Mouse (Mus musculus) frontal cortex, postnatal 14 days (tissue): ENCODE results near the gene Abcc1.
A peak's percentile ranks its signal among the peaks of the same experiment; 100 is the strongest.

ENCODE experiments used
- DNase-seq, 2 experiments: peaks; one replicate each; pipeline ENCODE4 v3.0.0; 2022; ENCODE audit warnings: low spot score in 2 of 2

The Abcc1 gene

GRCm38 (mm10) chr16:14361362-14362098 is at the start of gene Abcc1:
Abcc1 (plus strand) TSS chr16:14361558.
- peak; percentile 56 to 71 for DNase-seq

- DNase-seq: no peak
Measured at GRCm38 (mm10) chr16:14312914-14313313, 48.4 kb upstream of the Abcc1 start.

- DNase-seq: peak; percentile 96 to 98
Measured at GRCm38 (mm10) chr16:14316884-14317876, 44.2 kb upstream of the Abcc1 start, which contains the start of gene Fopnl. Fopnl (minus strand) TSS chr16:14317405.

- no peak for DNase-seq
Measured at GRCm38 (mm10) chr16:14319681-14320080, 41.7 kb upstream of the Abcc1 start.

- no peak for DNase-seq
Measured at GRCm38 (mm10) chr16:14320494-14320893, 40.9 kb upstream of the Abcc1 start.

- DNase-seq: no peak
Measured at GRCm38 (mm10) chr16:14328156-14328555, 33.2 kb upstream of the Abcc1 start.

- DNase-seq: no peak
Measured at GRCm38 (mm10) chr16:14344967-14345366, 16.4 kb upstream of the Abcc1 start.

- DNase-seq: no peak
Measured at GRCm38 (mm10) chr16:14351571-14351970, 9.8 kb upstream of the Abcc1 start.

GRCm38 (mm10) chr16:14352234-14352633 is 9.1 kb upstream of the Abcc1 start:
- no peak for DNase-seq

- no peak for DNase-seq
Measured at GRCm38 (mm10) chr16:14352663-14353062, 8.7 kb upstream of the Abcc1 start.

GRCm38 (mm10) chr16:14357859-14358258 is 3.5 kb upstream of the Abcc1 start:
- no peak for DNase-seq

GRCm38 (mm10) chr16:14358531-14358930 is 2.8 kb upstream of the Abcc1 start:
- DNase-seq: no peak

- DNase-seq: no peak
Measured at GRCm38 (mm10) chr16:14360931-14361330, 427 bp upstream of the Abcc1 start.

- no peak for DNase-seq
Measured at GRCm38 (mm10) chr16:14362099-14362820, 902 bp downstream of the Abcc1 start.

- DNase-seq: no peak
Measured at GRCm38 (mm10) chr16:14363496-14363895, 2.1 kb downstream of the Abcc1 start.

- no peak for DNase-seq
Measured at GRCm38 (mm10) chr16:14364066-14364465, 2.7 kb downstream of the Abcc1 start.

- DNase-seq: no peak
Measured at GRCm38 (mm10) chr16:14365457-14365856, 4.1 kb downstream of the Abcc1 start.

- DNase-seq: no peak
Measured at GRCm38 (mm10) chr16:14366017-14366416, 4.7 kb downstream of the Abcc1 start.

- peak in 1 of 2 experiments; percentile 23 for DNase-seq
Measured at GRCm38 (mm10) chr16:14371367-14371766, 10.0 kb downstream of the Abcc1 start.

- DNase-seq: no peak
Measured at GRCm38 (mm10) chr16:14372382-14372781, 11.0 kb downstream of the Abcc1 start.

- DNase-seq: no peak
Measured at GRCm38 (mm10) chr16:14372817-14373301, 11.5 kb downstream of the Abcc1 start.

GRCm38 (mm10) chr16:14375942-14376341 is 14.6 kb downstream of the Abcc1 start:
- no peak for DNase-seq
